Mouse (Mus musculus) heart, postnatal 36 days (tissue): Measurements from ENCODE around the gene 1600014C23Rik. TPM values are rescaled to one million over a fixed set of nuclear protein-coding genes. Genes with fewer than 3 reads are reported as not detected.

ENCODE experiments used
- DNase-seq, 2 experiments: peaks; one replicate each; pipeline ENCODE4 v3.0.0; 2021 to 2022
- intact Hi-C: fragments of 180-260 bp; cut with DNase I; formaldehyde crosslinking; loops from one replicate; pipeline ENCODE4 v1.15.1; 2025
- total RNA-seq, 2 experiments: library from RNA; stranded (reverse); gene quantifications; 2 replicates each; pipeline ENCODE4 v1.2.3; 2021

Gene 1600014C23Rik
- total RNA-seq, 2 experiments from 2014 or later, result not detected

DNA sequence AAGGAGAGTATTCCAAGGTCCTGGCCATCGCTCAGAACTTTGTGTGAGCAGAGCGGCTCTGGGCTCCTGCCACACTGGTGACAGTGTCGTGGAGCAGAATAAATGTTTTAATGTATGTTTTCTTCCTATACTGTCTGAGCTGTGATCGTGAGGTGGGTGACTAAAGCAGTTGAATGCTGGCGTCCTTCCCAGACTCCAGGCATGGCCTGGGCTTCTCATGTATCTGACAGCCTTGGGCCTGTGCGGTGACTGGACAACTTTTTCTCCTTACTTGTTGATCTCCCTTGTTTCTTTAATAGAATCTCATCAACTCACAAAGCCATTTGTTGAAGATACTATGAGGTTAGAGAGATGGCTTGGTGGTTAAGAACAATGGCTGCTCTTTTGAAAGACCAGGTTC is 35.3 kb downstream of the 1600014C23Rik start:
- intact Hi-C loops, result no loop called here
- DNase-seq, result no peak

DNA sequence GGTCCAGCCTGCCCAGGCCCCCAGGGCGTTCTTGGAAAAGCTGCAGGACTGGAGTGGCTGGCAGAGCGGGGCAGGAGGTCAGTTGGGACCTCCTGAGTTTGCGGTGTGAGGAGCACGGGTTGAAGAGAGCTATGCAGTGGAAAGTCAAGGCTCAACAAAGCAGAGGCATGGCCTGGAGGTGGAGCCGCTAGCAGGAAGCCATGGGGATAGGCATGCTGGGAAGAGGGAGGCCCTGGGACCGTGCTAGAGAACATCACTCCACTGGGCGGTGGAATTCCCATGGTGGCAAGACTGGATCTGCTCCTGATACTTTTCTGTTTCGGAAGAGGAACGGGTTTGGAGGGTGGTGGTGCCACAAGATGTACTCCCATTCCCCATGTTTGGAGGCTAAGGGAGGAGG is 36.7 kb downstream of the 1600014C23Rik start:
- intact Hi-C loops, result no loop called here

DNA sequence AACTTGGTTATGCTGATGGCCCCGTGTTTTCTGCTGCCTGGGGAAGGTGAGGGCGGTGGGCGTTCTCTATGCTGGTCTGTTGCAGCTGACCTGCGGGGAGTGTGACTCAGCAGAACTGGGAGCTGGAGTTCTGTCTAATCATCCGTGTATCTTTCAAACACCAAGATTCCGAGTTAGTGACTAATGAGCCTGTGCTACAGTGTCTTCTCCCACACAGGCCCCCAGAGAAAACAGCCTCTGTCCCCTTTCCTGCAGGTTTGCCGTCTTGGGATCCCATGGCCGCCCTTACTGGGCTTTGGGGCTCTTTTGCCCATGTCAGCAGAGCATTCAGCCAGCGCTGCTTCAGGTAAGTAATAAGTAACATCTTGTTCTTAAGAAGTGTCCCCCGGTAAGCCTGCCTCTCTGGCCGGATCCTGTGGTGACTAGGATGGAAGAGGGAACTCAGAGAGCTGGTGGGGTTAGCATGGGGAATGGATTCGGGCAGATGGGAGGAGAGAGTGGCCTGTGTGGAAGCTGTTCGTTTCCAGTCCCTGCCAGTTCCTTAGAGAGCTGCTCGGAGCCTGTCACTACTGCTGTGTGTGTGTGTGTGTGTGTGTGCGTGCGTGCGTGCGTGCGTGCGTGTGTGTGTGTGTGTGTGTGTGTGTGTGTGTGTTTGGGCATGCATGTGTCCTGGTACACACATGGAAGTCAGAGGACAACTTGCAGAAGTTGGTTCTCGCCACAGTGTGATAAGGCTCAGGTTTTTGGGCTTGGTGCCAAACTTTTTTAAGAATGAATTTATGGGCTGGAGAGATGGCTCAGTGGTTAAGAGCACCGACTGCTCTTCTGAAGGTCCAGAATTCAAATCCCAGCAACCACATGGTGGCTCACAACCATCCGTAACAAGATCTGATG is 38.2 kb downstream of the 1600014C23Rik start:
- no peak for DNase-seq
- intact Hi-C loops, result no loop called here

More for the DNA sequence above, 36.7 kb downstream of the 1600014C23Rik start:
- no peak for DNase-seq

DNA sequence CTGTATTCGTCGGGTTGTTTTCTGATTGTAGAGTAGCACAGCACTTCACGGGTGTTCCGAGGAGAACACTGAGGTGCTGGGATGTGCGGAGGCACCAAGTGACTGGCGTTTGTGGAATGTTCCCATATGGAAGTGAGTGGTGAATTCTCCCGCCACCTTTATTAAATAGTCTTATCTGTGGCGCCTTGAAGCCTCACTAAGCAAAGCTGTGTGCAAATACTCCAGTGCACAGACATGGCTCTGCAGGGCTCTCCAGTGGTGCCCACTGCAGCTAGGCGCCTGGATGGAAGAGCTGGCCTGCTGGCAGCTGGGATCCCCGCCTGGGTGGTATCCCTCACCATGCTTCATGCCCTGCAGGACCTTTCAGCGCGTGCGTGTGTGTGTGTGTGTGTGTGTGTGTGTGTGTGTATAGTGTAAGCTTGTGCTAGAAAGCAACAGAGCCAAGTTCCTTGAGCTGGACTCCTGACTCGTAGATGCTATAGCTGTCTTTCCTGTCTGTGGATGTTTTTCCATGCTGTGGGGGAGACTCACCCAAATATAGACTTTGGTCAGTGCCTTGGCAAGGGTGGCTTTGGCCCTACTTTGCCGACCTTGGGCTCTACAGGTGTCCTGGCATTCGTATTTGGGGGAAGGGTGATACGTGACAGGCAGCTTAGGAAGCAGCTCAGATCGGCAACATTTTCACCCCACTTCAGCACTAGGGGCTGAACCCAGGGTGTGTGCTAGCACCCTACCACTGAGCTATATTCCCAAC is 39.7 kb downstream of the 1600014C23Rik start:
- intact Hi-C loops, result no loop called here
- DNase-seq, result peak in 1 of 2 experiments; percentile 37

DNA sequence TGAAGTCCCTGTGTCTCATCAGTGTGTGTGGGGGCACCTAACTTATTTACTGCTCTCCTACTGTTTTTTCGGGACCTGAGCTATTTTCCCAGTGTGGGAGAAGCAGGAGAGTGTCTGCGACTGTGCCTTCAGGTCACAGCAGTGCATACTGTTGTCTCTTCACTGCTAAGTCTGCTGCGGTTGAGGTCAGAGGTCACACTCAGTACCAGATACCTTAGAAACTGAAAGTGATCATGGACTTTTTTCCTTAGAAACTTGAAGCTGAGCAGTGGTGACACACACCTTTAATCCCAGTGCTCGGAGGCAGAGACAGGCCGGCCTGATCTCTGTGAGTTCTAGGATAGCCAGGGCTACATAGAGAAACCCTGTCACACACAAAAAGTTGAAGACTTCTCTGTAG is 41.5 kb downstream of the 1600014C23Rik start:
- intact Hi-C loops, result no loop called here
- no peak for DNase-seq

DNA sequence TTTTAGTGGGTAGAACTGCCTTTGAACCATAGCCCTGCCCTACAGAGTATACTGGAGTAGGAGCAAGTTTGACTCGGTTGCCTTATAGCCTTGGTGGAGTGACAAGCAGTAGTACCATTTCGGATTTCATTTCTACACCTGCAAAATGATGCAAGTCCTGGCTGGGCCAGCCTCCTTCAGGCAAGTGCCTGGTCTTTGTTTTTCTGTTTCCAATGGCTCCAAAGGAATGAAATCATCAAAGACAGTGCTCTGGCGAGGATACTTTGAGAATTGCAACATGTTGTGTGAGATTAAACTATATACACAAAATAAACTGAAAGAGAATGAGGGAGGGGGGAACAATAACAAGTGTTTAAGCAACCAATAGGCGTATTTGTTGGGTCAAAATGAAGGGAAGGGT is 43.6 kb downstream of the 1600014C23Rik start:
- DNase-seq, result no peak

DNA sequence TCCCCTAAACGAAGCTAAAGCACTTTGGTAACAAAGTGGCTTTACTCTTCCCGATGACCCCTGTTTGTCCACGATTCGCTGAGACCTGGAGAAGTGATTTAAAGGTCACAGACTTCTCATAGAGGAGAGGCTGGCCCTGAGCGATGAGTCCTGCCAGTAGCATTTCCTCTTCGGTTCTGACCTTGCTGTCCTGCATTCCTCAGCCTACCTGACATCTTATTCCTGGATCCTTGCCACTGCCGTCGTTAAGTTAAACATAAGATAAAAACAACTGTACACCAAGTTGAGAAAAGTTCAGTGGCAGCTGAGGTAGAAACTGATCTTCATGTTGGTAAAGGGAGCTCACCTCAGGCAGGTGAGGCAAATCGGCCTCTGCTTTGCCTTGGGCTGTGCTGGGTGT is 44.5 kb downstream of the 1600014C23Rik start:
- DNase-seq, result no peak
- intact Hi-C loops, result no loop called here

More for the DNA sequence above, 43.6 kb downstream of the 1600014C23Rik start:
- intact Hi-C loops, result no loop called here

DNA sequence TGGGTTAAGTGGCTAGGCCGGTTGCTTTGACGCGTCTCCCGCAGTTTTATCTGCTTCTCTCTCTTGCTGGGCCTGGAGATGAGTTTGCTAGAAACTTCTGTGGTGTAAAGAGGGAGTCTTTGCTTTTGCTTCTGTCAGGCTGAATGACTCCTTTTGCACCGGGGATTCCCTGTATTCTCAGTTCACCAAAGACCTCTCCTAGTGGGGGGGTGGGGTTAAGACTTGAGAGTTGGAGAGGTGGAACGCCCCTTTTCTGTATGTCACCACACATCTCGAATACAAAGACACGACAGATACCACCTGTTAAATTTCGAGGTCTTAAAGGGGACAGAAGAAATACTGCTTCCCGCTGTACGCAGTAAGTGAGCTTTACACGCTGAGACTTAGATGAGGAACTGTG is 46.9 kb downstream of the 1600014C23Rik start, which contains the start of gene Tmem63b:
Tmem63b (minus strand) TSS at position 190 of the 400 bp plus-strand sequence.
- intact Hi-C loops, result no loop called here
- no peak for DNase-seq

DNA sequence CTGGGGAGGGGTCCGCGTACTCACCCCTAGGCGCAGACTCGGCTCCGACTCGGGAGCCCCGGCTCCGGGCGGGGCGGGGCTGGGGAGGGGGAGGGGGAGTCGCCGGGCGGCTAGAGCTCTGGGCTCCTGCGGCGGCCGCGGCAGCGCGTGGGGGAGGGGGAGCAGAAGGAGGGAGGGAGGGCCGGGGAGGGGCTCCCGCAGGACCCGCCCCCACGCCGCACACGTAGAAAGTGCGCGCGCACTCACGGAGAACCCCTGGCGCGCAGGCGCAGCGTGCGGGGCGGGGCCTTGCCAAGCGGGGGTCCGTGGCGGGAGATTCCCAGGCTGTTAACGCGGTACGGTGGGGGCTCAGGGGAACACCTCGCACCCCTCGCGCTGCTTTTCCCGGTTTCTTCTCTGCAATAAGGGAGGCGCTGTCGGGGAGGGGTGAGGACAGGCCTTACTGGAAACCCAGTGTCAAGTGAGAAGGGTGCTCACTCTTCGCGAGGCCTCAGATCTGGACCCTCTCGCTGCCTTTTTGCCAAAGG is 47.5 kb downstream of the 1600014C23Rik start, which contains the start of gene Mrpl14:
Mrpl14 (plus strand) TSS at position 230 of the 527 bp plus-strand sequence.
- intact Hi-C loops, result no loop called here
- DNase-seq, result peak; percentile 94

DNA sequence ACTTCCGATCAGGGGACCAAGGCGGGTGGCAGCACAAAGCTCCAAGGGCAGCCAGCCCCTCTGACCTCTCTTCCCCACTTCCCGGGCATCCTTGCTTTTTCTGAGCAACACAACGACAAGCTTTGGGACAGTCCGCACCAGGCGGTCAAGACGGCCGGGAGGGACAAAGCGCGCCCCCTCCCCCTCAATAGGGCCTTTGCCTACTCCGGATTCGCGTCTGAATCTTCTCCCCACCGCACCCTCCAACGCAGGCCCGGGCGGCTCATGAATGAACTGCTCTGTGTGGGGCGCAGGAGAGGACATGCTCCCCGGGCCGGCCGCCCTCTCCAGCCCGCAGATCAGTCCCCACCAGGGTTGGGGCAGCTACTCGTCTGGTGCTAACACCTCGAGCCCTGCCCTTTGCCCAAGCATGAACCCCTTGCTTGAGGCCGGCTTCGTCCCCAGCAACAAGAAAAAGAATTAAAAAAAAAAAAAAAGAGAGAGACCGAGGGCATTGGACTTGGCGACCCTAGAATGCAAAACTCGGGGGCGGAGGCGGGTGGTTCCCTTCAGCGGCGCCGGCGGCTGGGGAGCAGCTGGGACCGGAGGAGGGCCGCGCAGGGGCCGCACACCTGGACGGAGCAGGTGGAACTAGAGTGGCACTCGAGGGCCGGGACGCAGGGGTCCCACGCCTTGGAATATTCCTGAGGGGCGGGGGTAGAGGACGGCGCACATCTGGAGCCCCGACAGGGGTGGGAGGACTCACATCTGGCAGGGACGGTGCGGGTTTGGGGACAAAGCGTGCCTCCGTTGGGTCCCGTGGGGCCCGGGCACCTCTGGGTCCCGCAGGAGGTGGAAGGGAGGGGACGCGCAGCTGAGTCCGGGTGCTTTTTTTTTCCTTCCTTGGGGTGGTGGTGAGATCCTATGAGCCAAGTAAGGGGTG is 48.2 kb downstream of the 1600014C23Rik start:
- intact Hi-C loops, result no loop called here
- peak; percentile 50 to 52 for DNase-seq

DNA sequence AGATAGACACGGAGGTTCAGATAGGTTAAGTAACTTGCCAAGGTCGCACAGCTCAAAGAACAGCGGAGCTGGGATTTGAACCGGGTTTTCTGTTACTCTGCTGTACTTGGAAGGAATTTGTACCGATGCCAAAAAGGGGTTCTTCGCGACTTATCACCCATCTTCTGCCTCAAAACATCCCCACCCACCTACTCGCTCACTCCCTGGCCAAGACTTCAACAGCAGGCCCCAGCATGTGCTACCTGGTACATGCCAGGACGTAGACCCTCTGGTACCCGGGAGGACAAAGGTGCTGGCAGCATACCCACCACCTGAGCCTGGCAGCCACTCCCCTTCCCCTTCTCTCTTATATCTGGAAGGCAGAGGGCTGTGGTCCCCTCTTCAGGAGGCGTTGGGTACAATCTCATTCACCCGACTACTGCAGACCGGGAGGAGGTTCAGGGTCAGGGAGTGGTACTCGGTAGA is 48.9 kb downstream of the 1600014C23Rik start:
- intact Hi-C loops, result loop anchor here (5.0 kb wide), 1 partner anchor 348 kb away; the partner anchor contains the start of gene Vegfa

More for the DNA sequence above, 48.9 kb downstream of the 1600014C23Rik start:
- no peak for DNase-seq

Other genes starting within 250 kb of the 1600014C23Rik start
- 10 to 100 TPM; 19.4 to 19.6 TPM for gene Aars2, start 227.0 kb downstream of the 1600014C23Rik start, total RNA-seq
- not detected for gene Tcte1, start 210.4 kb downstream of the 1600014C23Rik start, total RNA-seq
- gene Tmem151b, start 184.2 kb downstream of the 1600014C23Rik start, total RNA-seq, result under 1 TPM in 1 of 2 experiments, not detected in 1; 0.08 TPM
- gene Nfkbie, start 178.1 kb downstream of the 1600014C23Rik start, total RNA-seq, result 1 to 10 TPM; 1.4 to 1.5 TPM
- gene Slc35b2, start 170.0 kb downstream of the 1600014C23Rik start, total RNA-seq, result 10 to 100 TPM; 27.6 to 32.7 TPM
- gene Hsp90ab1, start 160.6 kb downstream of the 1600014C23Rik start, total RNA-seq, result 1,000 to 10,000 TPM; 1,126 to 1,337 TPM
- 10 to 100 TPM; 66.7 to 73.5 TPM for gene Slc29a1, start 134.2 kb downstream of the 1600014C23Rik start, total RNA-seq
- gene Mymx, start 131.7 kb downstream of the 1600014C23Rik start, total RNA-seq, result not detected
- not detected for gene Capn11, start 74.5 kb downstream of the 1600014C23Rik start, total RNA-seq
- 100 to 1,000 TPM; 140 to 155 TPM for gene Mrpl14, start 47.5 kb downstream of the 1600014C23Rik start, total RNA-seq
- 10 to 100 TPM; 84.6 to 88.1 TPM for gene Tmem63b, start 46.9 kb downstream of the 1600014C23Rik start, total RNA-seq